Mouse (Mus musculus) kidney, adult 2 months (tissue): ENCODE data around the gene Rapgef2.

Experiments used
- CTCF ChIP-seq: fragments of 200-500 bp; conservative IDR thresholded peaks from 2 replicates; pipeline ENCODE4 v1.5.1; 2011; ENCODE audit warnings: low read depth, mild to moderate bottlenecking, control low read depth, low read length, moderate library complexity, mixed read lengths; ENCODE audit not compliant: insufficient read depth, insufficient read length
- POLR2A ChIP-seq: fragments of 200-500 bp; IDR thresholded peaks from one replicate; pipeline ENCODE4 v1.6.1; 2011; ENCODE audit warnings: low read depth, low read length, control low read depth

DNA sequence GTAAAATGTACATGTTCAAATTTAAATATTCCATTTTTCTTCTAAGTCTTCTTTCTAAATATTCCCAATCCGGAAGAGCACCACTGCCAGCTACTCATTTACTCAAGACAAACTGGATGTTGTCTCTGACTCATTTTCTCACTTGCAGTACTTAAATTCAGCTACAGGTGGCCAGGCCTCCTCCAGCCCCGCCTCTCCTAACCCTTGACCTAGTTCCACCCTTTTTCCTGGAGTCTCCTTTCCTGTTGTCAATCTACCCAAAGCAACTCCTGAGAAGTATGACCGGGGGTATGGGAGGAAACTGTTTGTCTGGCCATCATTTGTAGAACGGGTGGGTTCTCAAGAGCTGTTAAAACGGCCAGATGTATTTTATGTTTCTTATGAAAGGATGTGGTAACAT lies 9.7 kb upstream of the Rapgef2 start:
- TF ChIP-seq POLR2A: no peak
- TF ChIP-seq CTCF: peak; percentile 39; the same call in 1 of the 2 replicates
